Mouse (Mus musculus) monocyte, adult 2 months (primary cell): ENCODE measurements around the gene Dab2ip.

ENCODE experiments used
- DNase-seq, 2 experiments: peaks; one replicate each; pipeline ENCODE4 v3.0.0; 2022; ENCODE audit warnings: low spot score in 2 of 2, low read depth in 1 of 2

The Dab2ip gene

DNA sequence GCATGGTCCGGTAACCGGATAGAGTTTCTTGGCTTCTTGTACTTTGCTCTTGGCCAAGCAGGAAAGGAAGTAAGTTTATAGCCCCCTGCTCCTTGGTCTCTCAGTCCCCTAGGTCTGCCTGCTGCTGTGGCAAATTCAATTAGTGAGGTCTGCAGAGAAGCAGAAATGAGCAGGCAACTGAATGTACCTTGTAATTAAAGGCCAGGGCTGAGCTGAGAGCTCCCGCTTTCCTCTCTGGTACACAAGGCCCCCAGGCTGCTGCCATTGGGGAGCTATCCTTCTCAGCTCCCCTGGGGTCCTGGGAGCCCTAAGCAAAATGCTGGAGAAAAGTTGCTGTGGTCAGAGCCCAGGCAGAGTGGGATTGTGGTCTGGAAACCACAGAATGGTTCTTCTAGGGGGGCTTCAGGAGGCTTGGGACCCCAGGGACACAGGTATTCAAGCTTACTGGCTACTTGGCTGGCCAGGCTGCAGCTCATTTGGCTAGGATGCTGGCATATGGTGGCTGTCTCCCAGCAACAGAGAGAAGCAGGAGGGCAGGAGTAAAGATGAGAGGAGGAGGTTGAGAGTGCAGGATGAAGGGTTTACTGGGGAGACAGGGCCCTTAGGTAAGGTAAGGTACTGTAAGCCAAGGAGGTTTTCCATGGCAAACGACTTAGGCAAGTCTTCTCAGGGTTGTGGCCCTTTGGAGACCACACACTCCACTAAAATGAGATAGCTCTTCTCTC, 922 bp downstream of the Dab2ip start:
- no peak for DNase-seq

DNA sequence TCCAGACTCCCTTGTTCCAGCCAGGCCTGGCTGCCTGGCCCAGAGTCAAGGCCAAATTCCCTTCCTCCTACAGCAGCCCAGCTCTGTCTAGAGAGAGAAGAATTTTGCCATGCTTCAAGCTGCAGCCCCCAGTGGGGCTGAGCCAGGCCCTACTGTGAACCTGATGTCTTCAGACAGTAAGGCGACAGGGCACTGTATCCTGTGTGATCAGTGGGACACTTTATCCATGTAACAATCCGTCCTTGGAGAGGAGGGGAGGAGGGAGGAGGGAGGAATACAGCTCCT, 1.4 kb downstream of the Dab2ip start:
- DNase-seq: no peak

DNA sequence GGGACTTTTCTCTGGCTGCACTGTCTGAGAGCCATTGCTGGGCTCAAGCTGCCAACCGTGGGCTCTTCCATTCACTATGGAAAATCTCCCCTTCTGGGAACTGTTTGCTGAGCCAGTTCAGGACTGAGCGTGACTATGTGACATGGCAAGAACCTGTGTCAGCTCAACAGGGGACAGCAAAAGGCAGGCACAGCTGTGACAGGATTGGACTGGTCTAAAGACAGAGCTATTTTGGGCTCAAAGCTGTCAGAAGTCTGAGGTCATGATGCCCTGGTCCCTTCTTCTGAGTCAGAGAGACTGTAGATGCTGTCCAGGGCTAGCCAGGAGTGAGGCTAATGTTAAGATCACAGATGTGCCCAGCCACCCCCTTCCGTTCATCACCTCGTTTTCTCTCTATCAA, 5.7 kb downstream of the Dab2ip start:
- no peak for DNase-seq

DNA sequence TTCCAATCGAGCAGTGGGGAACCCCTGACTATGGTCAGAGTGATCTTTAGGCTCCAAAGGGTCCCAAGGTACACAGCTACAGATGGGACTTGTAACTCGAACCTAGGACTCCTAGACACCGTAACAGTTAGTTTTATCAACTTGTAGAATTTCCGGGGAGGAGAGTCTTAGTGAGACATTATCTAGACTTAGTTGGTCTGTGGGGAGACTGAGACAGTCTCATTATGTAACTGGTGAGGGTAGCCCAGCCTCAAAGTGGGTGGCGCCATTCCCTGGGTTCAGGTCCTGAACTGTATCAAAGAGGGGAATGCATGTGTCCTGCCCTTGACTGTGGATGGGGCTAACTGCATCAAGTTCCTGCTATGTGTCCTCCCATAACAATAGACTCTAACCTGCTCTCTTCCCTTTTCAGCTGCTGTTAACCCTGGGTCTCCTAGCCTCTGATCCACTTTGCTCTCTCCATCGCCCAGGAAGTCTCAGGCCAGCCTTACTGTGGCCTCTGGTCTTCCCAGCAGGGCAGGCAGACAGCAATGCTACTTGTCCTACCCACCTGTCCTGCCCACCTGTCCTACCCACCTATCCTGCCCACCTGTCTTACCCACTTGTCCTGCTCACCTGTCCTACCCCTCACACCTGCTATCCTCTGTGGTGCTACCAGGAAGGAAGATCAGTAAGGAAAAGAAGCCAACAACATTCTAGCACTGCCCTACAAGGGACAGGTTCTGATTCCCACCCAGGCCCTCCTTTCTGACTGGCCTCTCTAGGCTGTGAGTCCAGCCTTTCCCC, 7.2 kb downstream of the Dab2ip start:
- DNase-seq: no peak

DNA sequence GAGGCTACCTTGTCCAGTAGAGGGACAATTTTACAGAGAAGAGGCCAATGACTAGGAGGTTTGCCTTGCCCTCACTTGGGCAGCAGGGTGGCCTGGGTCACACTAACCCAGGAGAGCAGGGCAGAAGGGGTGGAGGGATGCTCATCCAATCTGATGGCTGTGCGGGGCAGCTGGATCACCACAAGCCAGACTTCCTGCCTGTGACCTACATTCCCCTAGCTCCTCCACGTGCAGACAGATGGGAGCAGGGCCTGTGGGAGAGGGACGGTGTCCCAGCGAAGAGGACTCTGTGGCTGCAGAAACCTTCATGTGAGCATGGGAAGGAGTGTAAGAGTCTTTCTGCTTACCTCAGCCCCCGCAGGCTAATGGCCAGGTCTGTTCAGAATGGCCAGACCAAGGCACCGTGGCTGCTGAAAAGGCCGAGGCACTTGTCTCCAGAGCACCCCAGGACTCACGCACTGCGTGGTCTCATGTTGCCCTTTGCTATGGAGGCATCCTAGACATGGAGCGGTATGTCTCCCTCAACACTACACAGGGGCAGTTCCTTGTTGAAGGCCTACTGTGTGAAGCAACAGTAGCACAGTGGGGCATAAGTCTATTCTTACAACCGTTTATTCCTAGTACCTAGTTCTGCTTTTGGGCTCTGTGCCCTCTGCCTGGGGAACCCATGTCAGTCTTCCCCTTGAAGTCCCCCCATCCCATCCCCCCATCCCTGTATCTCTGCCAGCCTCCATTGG, 9.1 kb downstream of the Dab2ip start:
- DNase-seq: no peak

DNA sequence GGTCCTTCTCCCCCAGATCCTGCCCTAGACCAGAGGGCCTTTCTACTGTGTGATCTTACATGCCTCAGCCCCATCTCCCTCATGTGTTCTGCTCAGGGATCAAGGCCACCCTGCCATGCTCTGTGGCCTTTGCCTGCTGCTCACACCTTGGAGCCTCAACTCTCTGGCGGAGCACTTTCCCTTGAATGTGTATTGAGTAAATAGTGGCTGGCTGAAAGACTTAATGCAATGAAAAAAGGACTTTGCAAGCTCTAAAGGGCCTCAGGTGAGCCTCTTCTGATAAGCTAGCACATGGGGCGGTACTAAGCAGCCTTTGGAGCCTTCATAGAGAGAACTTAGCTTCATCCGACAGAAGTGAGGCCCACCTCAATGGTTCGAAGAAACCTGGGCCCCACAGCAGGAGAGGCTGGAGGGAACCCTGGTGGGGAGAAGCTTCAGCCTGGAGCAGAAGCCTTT, 9.7 kb downstream of the Dab2ip start:
- no peak for DNase-seq

DNA sequence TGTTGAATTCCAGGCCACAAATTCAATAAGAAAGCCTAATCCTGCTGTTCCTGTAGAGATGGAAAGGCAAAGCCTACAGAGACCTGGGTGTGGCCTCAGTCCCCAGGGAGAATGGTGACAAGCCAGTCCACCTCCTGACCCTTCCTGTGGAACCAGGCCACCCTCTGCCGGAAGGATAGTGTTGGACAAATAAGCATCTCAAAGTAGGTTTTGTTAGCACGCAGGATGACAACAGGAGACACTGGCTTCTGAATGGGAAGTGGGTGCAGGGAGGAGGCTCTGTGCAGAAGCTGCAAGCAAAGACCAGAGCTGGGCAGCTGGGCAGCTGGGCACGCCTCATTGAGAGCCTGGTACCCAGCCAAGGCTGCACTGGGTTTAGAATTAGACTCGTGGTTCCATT, 12.7 kb downstream of the Dab2ip start:
- no peak for DNase-seq

DNA sequence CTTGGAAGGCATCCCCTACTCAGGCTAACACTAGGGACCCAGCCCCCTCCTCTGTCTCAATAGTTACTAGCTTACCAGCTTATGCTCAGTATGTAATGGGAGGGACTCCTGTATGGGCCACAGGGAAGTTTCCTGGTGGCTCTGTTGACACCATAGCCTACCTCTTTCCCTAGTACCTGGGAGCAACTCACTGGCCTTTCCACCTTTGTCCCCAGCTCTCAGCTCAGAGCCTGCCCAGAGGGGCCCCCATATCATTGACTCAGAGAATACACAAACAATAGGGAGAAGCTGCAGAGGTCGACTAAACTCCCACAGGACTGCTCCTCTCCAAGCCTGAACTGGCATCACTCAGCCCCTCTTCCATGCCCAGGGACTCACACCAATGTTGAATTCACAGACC, 16.6 kb downstream of the Dab2ip start:
- DNase-seq: no peak

DNA sequence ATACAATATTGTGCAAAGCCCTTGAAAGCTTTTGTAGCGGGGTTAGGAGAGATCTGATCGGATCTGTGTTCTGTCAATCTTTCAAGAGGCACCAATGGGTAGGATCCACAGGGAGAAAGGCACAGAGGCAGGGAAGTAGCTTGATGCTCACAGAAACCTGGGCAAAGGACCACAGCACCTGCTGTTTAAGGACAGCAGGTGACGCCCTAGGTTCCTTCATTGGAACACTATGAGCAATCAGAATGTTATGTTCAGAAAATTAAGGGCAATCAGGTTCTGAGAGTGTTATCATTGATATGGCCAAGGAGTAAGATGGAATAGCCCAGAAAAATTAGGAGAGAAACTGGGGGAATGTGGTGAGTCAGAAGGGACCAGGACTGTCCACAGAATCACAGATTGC, 18.6 kb downstream of the Dab2ip start:
- no peak for DNase-seq

DNA sequence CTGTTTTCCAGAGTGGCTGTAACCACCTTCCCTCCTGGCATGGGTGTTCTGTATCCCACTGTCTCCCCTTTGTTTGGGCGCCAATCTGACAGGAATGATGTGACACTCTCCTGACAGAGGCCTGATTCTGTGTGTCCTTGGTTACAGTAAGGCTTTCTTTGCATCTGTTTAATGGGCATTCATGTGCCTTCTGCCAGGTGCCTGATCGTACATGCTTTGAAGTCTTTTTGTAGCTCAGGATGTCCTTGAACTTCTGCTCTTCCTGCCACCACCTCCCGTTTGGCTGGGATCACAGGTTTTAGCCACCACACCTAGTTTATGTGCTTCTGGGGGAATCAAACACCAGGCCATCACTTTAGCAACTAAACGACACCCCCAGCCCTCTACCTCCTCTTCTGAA, 22.0 kb downstream of the Dab2ip start:
- DNase-seq: no peak

DNA sequence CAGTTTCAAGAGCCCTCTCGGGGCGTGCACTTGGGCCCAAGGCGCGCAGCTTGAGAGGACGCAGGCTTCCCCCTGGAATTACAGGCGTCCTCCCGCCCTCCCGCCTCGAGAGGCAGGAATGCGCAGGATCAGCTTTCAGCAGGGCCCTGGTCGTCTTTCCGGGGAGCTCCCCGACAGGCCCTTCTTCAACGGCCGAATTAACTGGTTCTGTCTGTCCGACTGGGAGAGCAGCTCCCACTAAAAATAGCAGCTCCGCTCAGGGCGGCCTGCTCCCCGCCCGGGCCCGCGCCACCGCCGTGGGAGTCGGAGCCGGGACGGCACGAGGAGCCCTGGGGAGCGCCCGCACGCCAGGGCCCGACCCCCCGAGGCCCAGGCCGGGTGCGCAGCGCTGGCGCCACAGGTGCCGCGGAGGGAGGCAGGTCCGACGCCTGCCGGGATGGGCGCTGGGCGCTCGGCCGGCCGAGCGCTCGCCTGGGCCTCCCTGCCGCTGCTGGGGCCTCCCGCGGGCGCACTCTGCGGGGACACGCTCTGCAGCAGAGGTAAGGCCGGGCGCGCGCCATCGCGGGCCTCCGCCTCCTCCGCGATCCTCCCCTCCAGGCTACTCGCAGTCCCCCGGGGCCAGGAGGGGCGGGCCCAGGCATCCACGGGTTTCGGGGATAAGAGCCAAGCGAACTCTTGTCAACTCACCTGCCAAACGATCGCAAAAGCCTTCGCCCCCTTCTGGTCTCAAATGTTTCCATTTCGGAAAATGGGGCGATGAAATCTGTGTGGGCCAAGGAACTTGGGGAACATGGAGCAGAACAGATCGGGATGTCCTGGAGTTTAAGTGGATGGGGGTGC, 23.7 kb downstream of the Dab2ip start:
- DNase-seq: no peak

DNA sequence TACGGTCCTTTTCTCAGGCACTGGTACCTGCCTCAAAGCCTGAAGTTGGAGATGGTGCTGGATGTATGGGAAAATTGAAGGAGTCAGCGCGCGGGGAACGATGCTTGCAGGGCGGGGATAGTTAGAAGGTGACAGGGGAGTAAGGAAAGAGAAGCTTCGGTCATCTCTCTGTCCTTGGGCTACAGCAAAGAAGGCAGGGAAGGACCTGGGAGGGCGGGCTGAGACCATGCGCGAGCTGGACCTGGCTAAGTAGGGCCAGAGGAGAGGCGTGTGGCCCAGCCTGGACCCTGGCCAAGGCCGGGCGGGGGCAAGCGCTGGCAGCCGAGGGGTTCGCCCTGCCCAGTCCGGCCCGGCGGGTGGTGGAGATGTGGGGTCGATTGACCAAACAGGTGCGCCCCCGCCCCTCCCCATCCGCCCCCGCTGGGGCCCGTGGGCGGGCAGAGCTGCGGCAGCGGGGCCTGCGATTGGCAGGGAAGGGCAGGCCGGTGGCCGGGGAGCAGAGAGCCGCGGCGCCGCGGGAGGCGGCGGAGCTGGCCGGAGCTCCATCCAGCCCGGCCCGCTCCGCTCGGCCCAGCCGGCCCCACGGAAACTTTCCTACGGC, 24.4 kb downstream of the Dab2ip start:
- DNase-seq: no peak

DNA sequence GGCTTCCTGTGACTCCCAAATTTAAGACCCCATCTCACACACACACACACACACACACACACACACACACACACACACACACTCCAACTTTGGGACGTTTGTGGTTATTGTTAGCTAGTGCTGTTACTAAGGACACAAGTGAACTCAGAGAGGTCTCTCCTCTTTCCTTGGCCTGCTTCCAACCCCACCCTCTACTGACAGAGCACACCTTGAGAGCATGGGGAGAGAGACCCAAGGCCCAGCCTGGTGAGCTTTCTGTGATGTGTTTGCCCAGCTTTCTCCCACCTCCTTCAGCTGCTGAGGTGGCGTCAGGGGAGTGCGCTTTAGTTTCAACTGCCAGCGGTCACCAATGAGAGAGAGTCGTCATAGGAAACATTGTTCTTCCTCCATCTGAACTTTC, 25.3 kb downstream of the Dab2ip start:
- DNase-seq: no peak

DNA sequence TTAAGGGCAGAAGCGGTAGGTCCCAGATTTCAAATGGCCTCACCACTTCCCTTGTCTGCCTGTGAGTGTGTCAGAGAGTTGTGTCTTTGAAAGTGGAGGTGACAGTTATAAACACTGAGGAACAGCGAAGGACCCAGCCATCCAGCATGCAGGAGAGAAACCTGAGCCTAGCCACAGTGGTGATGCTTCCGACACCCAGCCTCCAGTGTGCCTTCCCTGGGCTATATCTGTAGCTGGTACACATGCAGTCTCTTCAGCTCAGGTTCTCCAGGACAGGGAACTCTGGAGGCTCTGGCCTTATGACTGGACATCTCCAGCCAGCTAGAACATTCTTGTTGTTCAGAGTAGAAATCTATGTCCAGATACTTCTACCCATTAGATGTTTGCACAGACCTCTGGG, 25.9 kb downstream of the Dab2ip start:
- no peak for DNase-seq

DNA sequence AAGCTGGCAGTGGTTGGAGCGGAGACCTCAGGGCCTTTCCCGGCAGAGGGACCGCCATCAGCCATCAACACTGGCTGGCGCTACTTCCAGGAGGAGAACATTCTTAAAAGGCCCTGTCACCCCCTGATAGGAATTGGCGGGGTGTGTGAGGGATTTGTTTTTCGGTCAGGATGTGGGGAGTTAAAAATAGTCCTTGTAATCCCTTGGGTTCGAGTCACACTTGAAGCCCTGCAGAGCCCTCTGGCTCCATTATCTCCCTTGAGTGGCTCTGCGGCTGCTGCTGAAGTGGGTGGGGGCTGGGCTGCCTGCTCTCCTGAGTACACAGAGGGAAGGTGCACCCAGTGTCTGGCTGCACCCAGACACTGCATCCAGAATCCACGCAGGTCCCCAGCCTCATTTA, 30.3 kb downstream of the Dab2ip start:
- DNase-seq: no peak

DNA sequence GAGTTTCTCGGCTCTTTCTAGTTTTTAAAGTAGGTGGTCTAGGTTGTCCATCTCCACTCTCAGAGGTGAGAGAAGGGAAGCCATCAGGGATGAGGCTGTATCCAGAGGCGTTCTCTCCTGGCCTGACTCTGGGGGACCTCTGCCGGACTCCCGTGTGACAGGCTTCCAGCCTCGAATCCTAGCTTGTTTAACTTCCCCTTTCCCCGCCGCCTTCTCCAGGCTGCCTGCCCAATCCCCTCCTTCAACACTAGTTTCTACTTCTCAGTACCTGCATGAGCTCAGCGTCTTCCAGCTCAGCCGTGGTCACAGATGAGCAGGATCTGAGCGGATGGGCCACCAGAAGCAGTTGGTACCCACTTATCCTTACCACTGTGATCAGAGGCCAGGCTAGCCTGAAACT, 31.3 kb downstream of the Dab2ip start:
- DNase-seq: no peak

DNA sequence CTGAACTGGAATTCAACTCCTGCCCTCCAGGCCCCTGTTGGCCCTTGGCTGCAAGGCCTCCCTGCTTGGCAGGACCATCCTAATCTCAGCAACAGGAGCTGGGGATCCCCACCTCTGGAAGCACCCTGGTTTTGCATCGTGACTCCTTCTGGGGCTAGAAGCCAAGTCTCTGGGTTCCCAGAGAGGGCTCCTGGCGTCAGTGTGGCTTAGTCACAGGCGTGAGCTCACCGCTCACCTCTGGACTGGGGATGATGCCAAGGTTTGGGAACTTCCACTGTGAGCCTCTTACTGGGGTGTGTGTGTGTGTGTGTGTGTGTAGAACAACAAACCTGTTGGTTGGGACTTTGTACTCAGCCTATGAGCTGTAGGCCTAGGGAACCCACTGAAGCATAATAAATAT, 31.7 kb downstream of the Dab2ip start:
- no peak for DNase-seq

DNA sequence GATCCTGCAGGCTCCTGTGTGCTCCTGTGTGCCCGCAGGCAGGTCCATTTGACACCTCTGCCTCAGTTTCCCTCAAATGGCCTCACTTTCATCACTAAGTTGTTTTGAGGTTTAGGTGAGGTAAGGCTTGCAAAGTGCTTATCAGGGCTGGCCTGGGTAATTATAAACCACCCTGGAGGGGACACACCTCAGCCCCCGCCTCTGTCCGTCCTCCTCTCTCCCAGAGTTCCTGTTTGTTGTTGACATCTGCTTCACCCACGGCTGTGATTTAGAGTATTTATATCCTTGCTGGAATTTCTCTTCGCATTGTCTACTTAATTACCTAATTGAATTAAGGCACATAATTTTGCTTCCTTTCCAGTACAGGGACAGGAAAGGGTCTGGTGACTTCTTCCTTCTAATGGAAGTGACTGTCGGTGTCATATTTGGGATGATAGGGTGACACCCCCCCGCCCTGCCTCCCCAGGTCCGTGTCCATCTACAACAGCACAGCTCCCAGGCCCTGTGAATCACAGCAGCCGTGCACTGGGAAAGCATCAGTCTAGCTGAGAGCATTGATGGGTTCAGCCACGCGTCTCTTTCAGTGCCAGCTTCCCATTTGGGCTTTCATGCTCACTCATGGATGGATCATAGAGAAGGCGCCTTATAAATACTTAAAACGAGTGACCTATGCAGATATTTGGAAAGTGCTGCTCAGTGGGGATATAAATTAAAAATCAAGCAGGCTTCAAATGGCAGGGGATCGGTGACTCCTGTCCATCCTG, 34.1 kb downstream of the Dab2ip start:
- no peak for DNase-seq

DNA sequence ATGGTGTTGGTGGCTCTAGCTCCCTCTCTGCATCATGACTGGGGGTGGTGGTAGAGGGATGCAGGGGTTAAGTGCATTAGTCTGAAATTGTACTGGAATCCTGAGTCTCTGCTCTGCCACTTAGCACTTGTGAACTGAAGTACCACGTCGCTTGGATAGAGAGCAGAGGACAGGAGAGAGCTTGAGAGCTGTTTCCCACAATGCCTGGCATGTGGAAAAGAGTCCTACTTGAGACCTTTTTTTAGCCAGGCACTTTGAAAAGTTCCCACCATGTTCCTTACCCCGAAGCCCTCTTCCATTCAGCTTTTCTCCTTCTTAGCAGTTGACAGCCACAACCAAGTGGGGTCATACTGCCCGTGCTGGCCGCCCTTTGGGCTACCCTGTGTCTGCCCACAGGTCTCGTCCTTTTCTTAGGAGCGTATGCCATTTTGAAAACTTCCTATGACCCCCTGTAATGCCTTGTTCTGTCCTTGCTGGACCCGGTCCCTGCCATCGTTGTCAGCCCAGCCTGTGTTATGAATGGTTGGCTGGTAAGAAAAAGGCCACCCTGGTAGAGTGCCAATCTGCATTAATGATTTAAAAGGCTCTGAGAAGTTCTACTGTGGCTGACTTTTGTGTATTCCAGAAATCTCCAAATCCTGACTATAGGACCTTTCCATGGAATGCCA, 34.8 kb downstream of the Dab2ip start:
- DNase-seq: no peak

DNA sequence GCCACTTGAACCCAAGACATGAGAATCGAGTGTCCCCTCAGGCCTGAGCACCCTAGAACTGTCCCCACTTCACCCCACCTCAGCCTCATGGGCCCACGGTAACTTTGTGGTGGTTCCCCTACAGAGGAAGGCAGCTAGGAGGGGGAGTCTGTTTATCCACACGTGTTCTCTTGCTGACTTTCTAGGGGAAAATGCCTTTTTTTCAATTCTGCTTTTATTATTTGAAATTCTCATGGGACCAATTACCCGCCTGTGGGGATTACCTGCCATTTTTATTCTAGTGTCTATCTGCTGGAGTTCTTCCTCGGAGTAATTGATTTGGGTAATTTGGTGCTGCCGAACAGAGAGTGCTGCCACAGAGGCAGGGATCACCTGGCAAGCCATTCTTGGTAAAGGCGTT, 35.8 kb downstream of the Dab2ip start:
- DNase-seq: no peak
